In genomic region chr1:185493439-185494034, GRCm38 (mm10) we compare ENCODE assay signal across 14 mouse cellular contexts. TPM values are rescaled to one million over a fixed set of nuclear protein-coding genes. Genes with fewer than 3 reads are reported as not detected.
A peak's percentile ranks its signal among the peaks of the same experiment; 100 is the strongest.
DNase-seq lines count a peak whose midpoint lies in the region; ATAC-seq lines count a peak whose summit lies in the region.
"Had no signal": no experiment of that assay in that cellular context is flagged by ENCODE, and none has a peak within 500 bp of the region (broad histone marks: within the 10 kb centered on the region; RNA-seq: fewer than 3 reads in every experiment).

No protein-coding gene starts in this region.

- peak; percentile 74 for ATAC-seq in forebrain, embryonic 13.5 days
- ATAC-seq in hindbrain, embryonic 15.5 days (ENCODE audit: low FRiP score, low read depth), result peak; percentile 91
- peak; percentile 90 for ATAC-seq in midbrain, embryonic 16.5 days
- no peak for ATAC-seq in megakaryocyte-erythroid progenitor cell, adult 5-6 weeks (replicated peaks; ENCODE audit: low FRiP score, low TSS enrichment, poor library complexity, severe bottlenecking)

- no peaks in the 10 kb centered on the region for H3K9me3 ChIP-seq in forebrain, embryonic 13.5 days (replicated peaks)
- H3K9me3 ChIP-seq in hindbrain, embryonic 15.5 days, result no peaks in the 10 kb centered on the region
- H3K9me3 ChIP-seq in midbrain, embryonic 16.5 days (replicated peaks; ENCODE audit: control insufficient read depth, low read length, poor library complexity, severe bottlenecking), result no peaks in the 10 kb centered on the region

- H3K36me3 ChIP-seq in forebrain, embryonic 13.5 days (ENCODE audit: poor library complexity, severe bottlenecking), result no peaks in the 10 kb centered on the region
- no peaks in the 10 kb centered on the region for H3K36me3 ChIP-seq in hindbrain, embryonic 15.5 days
- no peaks in the 10 kb centered on the region for H3K36me3 ChIP-seq in midbrain, embryonic 16.5 days (ENCODE audit: control insufficient read depth, insufficient read depth, low read length)

- peak overlapping the region; percentile 63 for H3K27ac ChIP-seq in forebrain, embryonic 13.5 days
- peak overlapping the region; percentile 68 for H3K27ac ChIP-seq in hindbrain, embryonic 15.5 days (replicated peaks)
- H3K27ac ChIP-seq in midbrain, embryonic 16.5 days (ENCODE audit: low read length), result peak overlapping the region; percentile 39
- H3K27ac ChIP-seq: heart, adult 2 months; liver, embryonic 14.5 days; macrophage had no signal

- H3K27me3 ChIP-seq in forebrain, embryonic 13.5 days, result no peaks in the 10 kb centered on the region
- H3K27me3 ChIP-seq in hindbrain, embryonic 15.5 days, result no peaks in the 10 kb centered on the region
- H3K27me3 ChIP-seq in midbrain, embryonic 16.5 days (ENCODE audit: control insufficient read depth, insufficient read depth, low read depth, low read length), result no peaks in the 10 kb centered on the region

- H3K4me2 ChIP-seq in forebrain, embryonic 13.5 days, result no peak overlapping the region
- no peak overlapping the region for H3K4me2 ChIP-seq in hindbrain, embryonic 15.5 days
- H3K4me2 ChIP-seq in midbrain, embryonic 16.5 days (ENCODE audit: low read length), result no peak overlapping the region

- no peak overlapping the region for H3K4me3 ChIP-seq in forebrain, embryonic 13.5 days
- H3K4me3 ChIP-seq in hindbrain, embryonic 15.5 days, result no peak overlapping the region
- no peak overlapping the region for H3K4me3 ChIP-seq in midbrain, embryonic 16.5 days (ENCODE audit: low read depth, low read length)
- H3K4me3 ChIP-seq: heart, adult 2 months had no signal

- whole genome bisulfite sequencing in forebrain, embryonic 13.5 days, result 6% methylated on average over 4 of the region's 4 CpGs
- 24% methylated on average over 4 of the region's 4 CpGs for WGBS in hindbrain, embryonic 15.5 days
- WGBS in midbrain, embryonic 16.5 days, result 13% methylated on average over 4 of the region's 4 CpGs

- H3K9ac ChIP-seq in forebrain, embryonic 13.5 days, result no peak overlapping the region
- H3K9ac ChIP-seq in hindbrain, embryonic 15.5 days, result no peak overlapping the region
- no peak overlapping the region for H3K9ac ChIP-seq in midbrain, embryonic 16.5 days (ENCODE audit: low read depth, low read length)
- H3K9ac ChIP-seq: liver, embryonic 14.5 days had no signal

- H3K4me1 ChIP-seq in forebrain, embryonic 13.5 days, result peaks cover 45% of the 10 kb centered on the region
- H3K4me1 ChIP-seq in hindbrain, embryonic 15.5 days (replicated peaks), result peaks cover 9% of the 10 kb centered on the region
- 0 out of 2 replicates have a peak, but pooled peaks cover 2% of the 10 kb centered on the region for H3K4me1 ChIP-seq in midbrain, embryonic 16.5 days (ENCODE audit: control insufficient read depth, insufficient read depth, low read length)

- DNase-seq in left cerebral cortex, adult 9 months (ENCODE audit: low spot score in 2 of 2), result peak; percentile 20 to 25
- DNase-seq in left cerebral cortex, adult 18-20 months (ENCODE audit: low spot score in 2 of 2), result no peak
- no peak for DNase-seq in adrenal gland, postnatal 25 days
- DNase-seq: adrenal gland, adult 8-10 months; cerebellum, adult 8-10 months; heart, adult 2 months; kidney, adult 8-10 months had no signal

RNA-seq across cellular contexts. Expression of gene Slc30a10, which starts 38.9 kb away (rescaled TPM):
- 1 to 10 TPM; 7.4 to 8.8 TPM for total RNA-seq in left cerebral cortex, adult 18-20 months (2021)
- 8.2 and 10.5 TPM in 2 replicates for polyA plus RNA-seq in forebrain, embryonic 13.5 days (2015; fragmentation: Nextera tagmentation; extraction: Ambion mirVana)
- 7.1 and 8.7 TPM in 2 replicates for polyA plus RNA-seq in hindbrain, embryonic 15.5 days (2015; fragmentation: Nextera tagmentation; extraction: Ambion mirVana)
- polyA plus RNA-seq in midbrain, embryonic 16.5 days (2015; fragmentation: Nextera tagmentation; extraction: Ambion mirVana), result 6.5 and 7.9 TPM in 2 replicates
- not detected in 2 replicates for total RNA-seq in adrenal gland, postnatal 25 days (2021)
- total RNA-seq in megakaryocyte-erythroid progenitor cell, adult 5-6 weeks (2014; fragmentation: Nextera tagmentation), result 0.96 and 1.1 TPM in 2 replicates
- 1.7 TPM in 1 of 2 replicates, not detected in the other for total RNA-seq in megakaryocyte-erythroid progenitor cell, adult 5-6 weeks (2017)
- total RNA-seq: adrenal gland, adult 8-10 months; heart, adult 2 months; heart, postnatal 25 days had no signal
- polyA plus RNA-seq: heart, adult 2 months; macrophage had no signal

Comparison
In these comparisons a context has a peak if more than half of its experiments do, and no peak if none do; other contexts are left out.
1. DNase-seq: peak in left cerebral cortex, adult 9 months (2 of 2); none in left cerebral cortex, adult 18-20 months (0 of 2) and adrenal gland, postnatal 25 days (single experiment).
2. Peak in every context shown above with its lines, with median percentiles within 50 percentile points of each other: H3K27ac ChIP-seq.